ENCODE assay signal across 22 mouse cellular contexts in genomic region chr4:155294381-155294780, GRCm38 (mm10). TPM values are rescaled to one million over a fixed set of nuclear protein-coding genes. Genes with fewer than 3 reads are reported as not detected.
A peak's percentile ranks its signal among the peaks of the same experiment; 100 is the strongest.
DNase-seq lines count a peak whose midpoint lies in the region; ATAC-seq and TF ChIP-seq lines count a peak whose summit lies in the region.
"Had no signal": no experiment of that assay in that cellular context is flagged by ENCODE, and none has a peak within 500 bp of the region (broad histone marks: within the 10 kb centered on the region; RNA-seq: fewer than 3 reads in every experiment).

No protein-coding gene starts in this region.

- H3K27ac ChIP-seq in forebrain, embryonic 10.5 days: peak overlapping the region; percentile 30; the same call in 1 of the 2 replicates
- H3K27ac ChIP-seq in forebrain, embryonic 11.5 days (ENCODE audit: low read depth, low read length): no peak overlapping the region
- H3K27ac ChIP-seq: embryonic facial prominence, embryonic 15.5 days; liver, embryonic 12.5 days; midbrain, embryonic 15.5 days; neural tube, embryonic 15.5 days had no signal

- 0 out of 2 replicates have a peak, but pooled peaks cover 2% of the 10 kb centered on the region for H3K36me3 ChIP-seq in forebrain, embryonic 10.5 days (replicated peaks)
- no peaks in the 10 kb centered on the region for H3K36me3 ChIP-seq in forebrain, embryonic 11.5 days (ENCODE audit: control insufficient read depth, insufficient read depth, low read length)
- H3K36me3 ChIP-seq in E14TG2a.4 (ENCODE audit: insufficient read depth, low read length): peaks cover 15% of the 10 kb centered on the region
- H3K36me3 ChIP-seq: embryonic facial prominence, embryonic 15.5 days; liver, embryonic 12.5 days had no signal

- DNase-seq in forebrain, embryonic 10.5 days (ENCODE audit: extremely low spot score, low spot score): no peak
- no peak for DNase-seq in forebrain, embryonic 11.5 days (ENCODE audit: low spot score)
- DNase-seq in brain, adult 2 months (ENCODE audit: low read depth, low spot score): peak; percentile 65
- DNase-seq in gastrocnemius, postnatal 10 days: peak; percentile 34
- DNase-seq in adrenal gland, postnatal 4 days (ENCODE audit: low spot score in 2 of 2): no peak
- DNase-seq: adrenal gland, postnatal 10 days; heart, postnatal 10 days; kidney, adult 8-10 months; kidney, postnatal 14 days; lung, embryonic 14.5 days; lung, postnatal 36 days; spleen, adult 18-20 months; thymus, postnatal 36 days had no signal

- no peaks in the 10 kb centered on the region for H3K9me3 ChIP-seq in forebrain, embryonic 10.5 days
- H3K9me3 ChIP-seq in forebrain, embryonic 11.5 days (ENCODE audit: control insufficient read depth, low read length): no peaks in the 10 kb centered on the region
- H3K9me3 ChIP-seq in E14TG2a.4 (ENCODE audit: low read length): no peaks in the 10 kb centered on the region
- H3K9me3 ChIP-seq: embryonic facial prominence, embryonic 15.5 days; liver, embryonic 12.5 days; midbrain, embryonic 15.5 days; neural tube, embryonic 15.5 days had no signal

- no peaks in the 10 kb centered on the region for H3K27me3 ChIP-seq in forebrain, embryonic 10.5 days (ENCODE audit: poor library complexity, severe bottlenecking)
- no peaks in the 10 kb centered on the region for H3K27me3 ChIP-seq in forebrain, embryonic 11.5 days (ENCODE audit: control insufficient read depth, insufficient read depth, low read length)
- no peaks in the 10 kb centered on the region for H3K27me3 ChIP-seq in E14TG2a.4 (ENCODE audit: insufficient read depth, low read length)
- H3K27me3 ChIP-seq: embryonic facial prominence, embryonic 15.5 days; liver, embryonic 12.5 days; midbrain, embryonic 15.5 days; neural tube, embryonic 15.5 days; Patski had no signal

- TF ChIP-seq CTCF in E14TG2a.4 (conservative IDR thresholded peaks at IDR 0.05; ENCODE audit: low read length): no peak

- WGBS in forebrain, embryonic 10.5 days: 93% methylated on average over 14 of the region's 14 CpGs
- 95% methylated on average over 14 of the region's 14 CpGs for WGBS in forebrain, embryonic 11.5 days

- H3K4me1 ChIP-seq in forebrain, embryonic 10.5 days: no peaks in the 10 kb centered on the region; the same call in 1 of the 2 replicates
- no peaks in the 10 kb centered on the region for H3K4me1 ChIP-seq in forebrain, embryonic 11.5 days (replicated peaks; ENCODE audit: control insufficient read depth, insufficient read depth, low read length)
- peaks cover 68% of the 10 kb centered on the region for H3K4me1 ChIP-seq in E14TG2a.4 (replicated peaks; ENCODE audit: low read depth, low read length)
- H3K4me1 ChIP-seq: midbrain, embryonic 15.5 days; neural tube, embryonic 15.5 days had no signal

- H3K4me3 ChIP-seq in forebrain, embryonic 10.5 days: no peak overlapping the region
- no peak overlapping the region for H3K4me3 ChIP-seq in forebrain, embryonic 11.5 days (ENCODE audit: low read depth, low read length)
- peak overlapping the region; percentile 26; the same call in 1 of the 2 replicates for H3K4me3 ChIP-seq in E14TG2a.4 (replicated peaks; ENCODE audit: low read length)
- H3K4me3 ChIP-seq: embryonic facial prominence, embryonic 15.5 days; liver, embryonic 12.5 days; midbrain, embryonic 15.5 days; neural tube, embryonic 15.5 days had no signal

- H3K4me2 ChIP-seq in forebrain, embryonic 11.5 days (ENCODE audit: low read depth, low read length, severe bottlenecking): no peak overlapping the region
- H3K4me2 ChIP-seq: embryonic facial prominence, embryonic 15.5 days; heart, embryonic 11.5 days; liver, embryonic 12.5 days; lung, embryonic 14.5 days; midbrain, embryonic 15.5 days; neural tube, embryonic 15.5 days had no signal

- ATAC-seq in forebrain, embryonic 11.5 days (replicated peaks; ENCODE audit: low FRiP score): no peak
- ATAC-seq in monocyte, adult 5-6 weeks (replicated peaks; ENCODE audit: insufficient number of reproducible peaks, low FRiP score, low TSS enrichment, poor library complexity, severe bottlenecking): no peak
- ATAC-seq: inflammation-experienced regulatory T-cells, adult 6 months; liver, embryonic 12.5 days; midbrain, embryonic 15.5 days; Patski had no signal

- H3K9ac ChIP-seq in forebrain, embryonic 11.5 days (ENCODE audit: low read length): no peak overlapping the region
- H3K9ac ChIP-seq: embryonic facial prominence, embryonic 15.5 days; liver, embryonic 12.5 days; lung, embryonic 14.5 days; midbrain, embryonic 15.5 days; neural tube, embryonic 15.5 days had no signal

RNA-seq across cellular contexts. Expression of gene Faap20, which starts 44.8 kb away (rescaled TPM):
- polyA plus RNA-seq in forebrain, embryonic 10.5 days (2016; fragmentation: Nextera tagmentation; extraction: Ambion mirVana): 108 and 110 TPM in 2 replicates
- polyA plus RNA-seq in forebrain, embryonic 11.5 days (2014; fragmentation: Nextera tagmentation; extraction: Ambion mirVana): 105 and 107 TPM in 2 replicates
- 10 to 100 TPM; 18.9 to 26.4 TPM for total RNA-seq in gastrocnemius, postnatal 10 days (2021)
- 10 to 100 TPM; 54.9 to 56.3 TPM for total RNA-seq in adrenal gland, postnatal 4 days (2021)
- total RNA-seq in monocyte, adult 5-6 weeks (2017): 15.4 to 17.5 TPM (median 17.0 TPM) in 3 replicates

Comparison
In these comparisons a context has a peak if more than half of its experiments do, and no peak if none do; other contexts are left out.
1. DNase-seq: peak in brain, adult 2 months (single experiment) and gastrocnemius, postnatal 10 days (single experiment); none in forebrain, embryonic 10.5 days (single experiment), forebrain, embryonic 11.5 days (single experiment) and adrenal gland, postnatal 4 days (0 of 2).